Mouse (Mus musculus) CD4-positive, CD25-positive, alpha-beta regulatory T cell, adult 2 months (primary cell): ENCODE data around the gene Qrfp.
A peak's percentile ranks its signal among the peaks of the same experiment; 100 is the strongest.

Experiments
- DNase-seq: peaks from one replicate; pipeline ENCODE4 v3.0.0-alpha.2; 2012; ENCODE audit warnings: low read depth, low spot score

Qrfp gene

DNA sequence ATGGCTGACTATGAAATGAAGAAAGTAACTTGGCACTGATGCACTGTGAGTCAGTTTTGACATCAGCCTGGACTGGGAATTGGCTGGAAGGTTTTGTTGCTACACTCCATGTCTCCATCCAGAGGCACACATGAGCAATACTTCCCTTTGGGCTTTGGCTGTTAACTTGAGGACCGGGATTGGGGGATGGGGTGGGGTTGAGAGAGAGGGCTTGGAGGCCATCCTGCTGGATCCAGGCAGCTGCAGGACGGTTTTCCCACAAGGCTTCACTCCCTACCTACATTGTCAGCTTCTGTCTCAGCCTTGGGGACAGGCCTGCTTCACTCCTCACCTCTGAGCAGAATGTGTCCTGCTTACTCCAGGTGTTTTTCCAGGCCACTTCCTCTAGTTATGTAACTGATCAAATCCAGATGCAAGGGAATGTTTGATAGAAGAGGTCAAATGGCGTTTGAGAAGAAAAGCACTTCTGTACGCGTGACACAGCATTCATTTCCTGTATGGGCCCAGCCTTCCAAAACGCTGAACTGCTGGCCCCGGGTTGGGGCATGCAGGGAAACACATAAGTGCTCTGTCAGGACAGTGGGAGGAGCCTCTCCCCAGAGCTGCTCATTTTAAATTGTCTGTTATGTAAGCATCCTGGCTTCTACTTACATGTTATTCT is 39.5 kb downstream of the Qrfp start:
- DNase-seq: peak; percentile 64

DNA sequence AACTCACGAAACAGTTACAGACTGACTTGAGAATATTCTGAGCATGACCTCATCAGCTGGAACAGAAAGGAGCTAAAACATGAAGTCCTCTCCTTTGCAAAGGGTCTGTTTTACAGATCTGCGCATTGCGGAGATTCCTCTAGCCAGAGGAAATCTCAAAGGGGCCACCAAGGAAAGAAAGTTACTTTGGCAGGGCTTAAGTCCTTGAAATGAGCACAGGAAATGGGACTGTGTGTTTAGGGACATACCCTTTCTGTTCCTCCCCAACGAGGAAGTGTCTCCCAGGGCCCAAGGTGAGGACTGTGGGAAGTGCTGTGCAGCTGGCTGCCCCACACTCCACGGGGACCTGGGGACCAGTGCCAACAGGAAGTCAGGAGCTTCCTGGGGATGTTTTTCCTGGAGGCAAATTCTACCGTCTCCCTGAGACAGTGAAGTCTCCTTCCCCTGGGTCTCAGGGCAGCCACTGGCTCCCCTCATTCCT is 40.7 kb downstream of the Qrfp start:
- DNase-seq: no peak

DNA sequence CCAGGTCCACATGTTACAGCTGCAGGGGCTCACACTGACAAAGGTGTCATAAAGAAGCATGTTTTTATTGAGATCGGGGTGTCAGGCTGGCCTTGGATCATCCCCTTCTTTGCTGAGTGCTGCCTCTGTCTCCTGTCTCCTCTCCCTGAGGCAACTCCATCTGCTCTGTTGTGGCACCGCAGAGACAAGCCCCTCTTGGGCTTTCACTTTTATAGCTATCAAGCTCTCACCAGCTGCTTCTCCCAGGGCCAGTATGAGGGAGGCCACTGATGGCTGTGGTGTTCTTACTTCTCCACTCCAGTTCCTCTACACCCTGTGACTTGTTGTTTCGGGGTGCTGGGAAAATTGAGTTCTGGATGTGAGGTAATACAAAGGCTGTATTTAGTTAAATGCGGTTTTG is 41.3 kb downstream of the Qrfp start:
- no peak for DNase-seq

DNA sequence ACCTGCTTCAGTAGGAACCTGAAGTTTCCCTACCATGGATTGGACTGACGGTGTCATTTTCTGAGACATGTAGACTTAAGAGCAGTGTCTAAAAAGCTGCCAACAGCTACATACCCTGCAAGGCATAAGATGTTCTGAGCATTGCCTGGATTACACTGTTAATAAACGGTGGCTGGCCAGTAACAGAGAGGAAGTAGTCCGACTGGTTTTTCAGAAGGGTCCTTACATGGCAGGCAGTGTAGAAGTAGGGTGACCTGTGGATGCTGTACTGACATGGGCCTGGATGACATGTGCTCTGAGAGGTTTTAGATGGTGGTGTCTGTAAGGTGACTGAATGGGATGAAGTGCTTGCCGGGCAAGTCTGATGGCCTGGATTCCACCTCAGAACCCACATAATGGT is 42.6 kb downstream of the Qrfp start:
- DNase-seq: no peak

DNA sequence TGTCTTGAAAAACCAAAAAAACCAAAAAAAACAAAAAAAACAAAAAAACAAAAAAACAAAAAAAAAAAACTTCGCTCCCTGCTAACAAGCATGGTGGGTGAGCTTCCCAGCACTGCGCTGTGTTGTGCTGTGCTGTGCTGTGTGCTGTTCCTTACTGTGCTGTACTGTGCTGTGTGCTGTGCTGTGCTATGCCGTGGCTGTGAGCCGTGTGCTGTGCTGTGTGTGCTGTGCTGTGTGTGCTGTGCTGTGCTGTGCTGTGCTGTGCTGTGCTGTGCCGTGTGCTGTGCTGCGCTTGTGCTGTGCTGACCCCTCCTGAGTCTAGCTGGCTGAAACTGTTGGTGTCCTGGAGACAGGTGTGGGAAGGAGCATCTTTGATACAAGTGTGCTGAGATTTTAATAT is 43.3 kb downstream of the Qrfp start:
- DNase-seq: no peak

DNA sequence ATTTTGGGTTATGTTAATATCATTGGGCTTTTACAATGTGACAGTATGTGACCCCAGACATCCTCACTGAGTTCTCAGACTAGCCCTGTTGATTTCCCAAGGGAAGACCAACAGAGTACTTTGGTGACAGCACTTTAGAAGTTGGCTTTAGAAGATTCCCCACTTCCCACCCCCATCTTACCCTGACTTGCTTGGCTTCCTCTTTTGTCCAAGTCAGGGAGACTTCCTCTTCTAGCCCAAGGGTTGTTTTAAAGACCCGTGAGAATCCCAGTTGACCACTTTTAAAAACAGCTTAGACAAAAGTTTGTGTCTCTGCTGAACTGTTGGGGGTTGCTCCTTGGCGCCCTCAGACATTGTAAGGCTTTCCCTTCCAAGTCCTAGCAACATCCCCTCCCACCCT is 47.1 kb downstream of the Qrfp start:
- DNase-seq: no peak

DNA sequence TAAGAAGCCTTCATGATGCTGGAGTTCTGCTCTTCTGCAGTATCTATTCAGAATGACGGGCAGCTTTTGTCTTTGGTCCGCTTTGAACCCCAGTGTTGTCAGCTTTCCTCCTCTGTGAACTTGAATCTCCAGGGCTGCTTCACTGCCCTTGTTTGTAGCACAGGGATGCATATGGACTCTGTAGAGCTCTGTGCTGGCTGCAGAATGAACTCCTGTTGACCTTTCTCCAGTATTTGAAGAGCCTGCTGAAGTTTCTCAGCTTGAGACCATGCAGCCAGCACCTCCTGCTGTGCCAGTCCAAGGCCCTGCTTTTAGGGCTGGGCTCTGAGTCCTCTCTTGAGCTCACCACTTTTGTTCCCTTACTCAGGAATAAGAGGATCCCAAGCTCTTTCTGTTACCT is 47.5 kb downstream of the Qrfp start:
- DNase-seq: no peak

DNA sequence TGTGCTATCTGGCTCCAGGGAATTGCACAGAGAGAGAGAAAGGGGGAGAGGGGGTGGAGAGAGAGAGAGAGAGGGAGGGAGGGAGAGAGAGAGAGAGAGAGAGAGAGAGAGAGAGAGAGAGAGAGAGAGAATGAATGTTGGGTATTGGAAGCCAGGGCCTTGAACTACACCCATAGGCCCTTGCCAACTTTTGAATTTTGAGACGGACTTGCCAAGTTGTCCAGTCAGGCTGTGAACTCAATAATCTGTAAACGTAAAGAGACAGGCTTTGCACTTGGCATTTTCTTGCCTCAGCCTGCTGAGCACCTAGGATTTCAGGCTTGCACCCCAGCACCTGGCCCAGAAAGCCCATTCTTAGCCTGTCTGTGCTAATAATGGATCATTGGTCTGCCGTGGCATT is 48.2 kb downstream of the Qrfp start:
- no peak for DNase-seq

DNA sequence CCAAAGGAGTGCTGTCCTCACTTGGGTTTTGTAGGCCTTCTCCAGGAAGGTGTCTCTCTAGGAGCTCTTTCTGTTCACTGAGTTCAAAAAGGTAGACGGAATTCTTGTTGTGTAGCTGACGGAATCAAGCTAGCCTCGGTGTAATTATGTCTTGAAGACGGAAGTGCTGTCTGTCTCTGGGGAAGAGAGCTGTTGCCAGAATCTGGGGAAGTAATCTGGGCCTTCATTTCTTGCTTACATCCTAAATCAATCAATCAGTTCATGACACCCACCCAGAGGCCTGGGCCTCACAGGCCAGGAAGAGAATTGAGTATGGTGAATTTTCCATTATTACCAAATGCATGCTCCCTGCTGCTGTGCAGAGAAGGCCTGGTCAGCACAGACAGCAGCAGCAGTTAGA is 48.8 kb downstream of the Qrfp start:
- peak; percentile 19 for DNase-seq

DNA sequence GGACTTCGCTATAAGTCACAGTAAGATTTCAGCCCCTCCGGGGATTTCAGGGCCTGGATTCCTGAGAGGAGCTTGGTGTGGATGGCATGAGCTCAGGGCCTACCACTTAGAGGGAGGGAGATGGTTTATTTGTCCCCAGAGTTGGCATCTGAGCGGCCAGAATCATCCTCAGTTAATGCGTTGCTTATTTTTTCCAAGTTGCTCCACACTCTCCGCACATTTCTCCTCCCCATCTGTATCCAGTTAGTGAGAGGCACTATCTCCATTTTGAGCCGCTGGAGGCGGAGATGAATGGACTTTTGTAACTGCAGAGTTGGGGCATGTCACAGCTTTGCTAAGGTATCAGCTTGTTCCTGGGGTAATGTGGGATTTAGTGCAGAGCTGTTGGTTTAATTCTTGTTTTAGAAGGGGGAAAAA is 49.3 kb downstream of the Qrfp start:
- DNase-seq: no peak

DNA sequence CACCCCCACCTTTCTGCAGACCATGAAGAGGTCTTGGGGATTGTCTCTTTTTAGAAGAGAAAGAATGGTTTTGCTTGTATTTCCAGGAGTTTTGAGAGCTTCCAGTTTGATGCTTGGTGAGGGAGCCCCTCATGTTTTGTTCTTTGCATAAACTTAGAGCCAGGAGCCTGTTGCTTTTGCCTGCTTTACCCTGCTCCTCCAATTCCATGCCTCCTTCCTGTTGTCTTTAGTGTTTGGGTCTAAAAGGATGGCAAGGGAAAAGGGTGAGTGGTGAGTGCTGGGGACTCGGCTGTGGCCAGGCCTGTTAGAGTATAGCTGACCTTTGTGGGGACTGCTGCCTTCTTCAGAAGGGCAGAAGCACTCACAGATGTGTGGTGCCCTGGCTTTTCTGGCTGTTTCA is 49.9 kb downstream of the Qrfp start:
- no peak for DNase-seq

DNA sequence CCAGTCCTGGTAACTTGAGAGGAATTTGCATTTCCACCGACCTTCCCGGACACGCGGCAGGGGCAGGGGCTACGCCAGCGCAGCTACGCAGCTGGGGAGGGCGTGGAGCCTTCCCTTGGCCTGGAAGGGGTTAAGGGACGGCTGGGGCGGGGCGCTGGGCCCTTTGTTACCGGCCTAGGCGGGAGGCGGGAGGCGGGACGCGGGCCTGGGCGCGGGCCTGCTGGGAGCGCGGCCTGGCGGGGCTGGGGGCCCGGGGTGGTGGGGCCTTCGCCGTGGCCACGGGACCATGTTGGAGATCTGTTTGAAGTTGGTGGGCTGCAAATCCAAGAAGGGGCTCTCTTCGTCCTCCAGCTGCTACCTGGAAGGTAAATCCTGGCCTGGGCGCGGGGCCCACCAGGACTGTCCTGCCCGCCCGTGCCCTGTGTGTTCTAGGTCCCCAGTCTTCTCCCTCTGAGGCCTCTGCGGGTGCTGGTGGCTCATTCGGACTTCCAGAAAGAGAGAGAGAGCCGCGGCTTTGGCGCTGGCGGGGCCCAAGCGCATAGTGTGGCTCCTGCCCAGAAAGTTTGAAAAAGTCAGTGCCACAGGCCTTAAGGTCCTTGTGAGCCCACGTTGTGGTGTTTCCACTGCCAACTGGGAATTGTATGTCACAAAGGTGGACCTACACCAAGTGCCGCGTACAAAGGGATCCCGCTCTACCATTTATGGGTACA is 50.5 kb downstream of the Qrfp start:
- peak; percentile 74 for DNase-seq

DNA sequence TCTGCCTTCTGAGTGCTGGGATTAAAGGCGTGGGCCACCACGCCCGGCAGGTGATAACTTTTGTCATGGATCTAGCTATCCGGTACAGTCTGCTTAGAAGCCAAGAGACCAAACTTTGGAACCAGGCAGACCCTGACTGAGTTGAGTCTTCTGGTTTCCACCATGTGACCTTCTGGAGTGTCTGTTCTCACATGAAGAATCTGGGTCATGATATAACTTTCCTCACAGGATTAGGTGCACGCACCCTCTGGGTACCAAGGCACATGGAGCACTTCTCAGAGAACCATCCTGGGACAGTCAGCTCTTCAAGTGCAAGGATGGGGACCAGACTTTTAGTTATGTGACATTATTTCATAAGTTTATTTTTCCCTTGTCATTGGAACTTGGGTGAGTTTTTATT is 51.4 kb downstream of the Qrfp start:
- no peak for DNase-seq

DNA sequence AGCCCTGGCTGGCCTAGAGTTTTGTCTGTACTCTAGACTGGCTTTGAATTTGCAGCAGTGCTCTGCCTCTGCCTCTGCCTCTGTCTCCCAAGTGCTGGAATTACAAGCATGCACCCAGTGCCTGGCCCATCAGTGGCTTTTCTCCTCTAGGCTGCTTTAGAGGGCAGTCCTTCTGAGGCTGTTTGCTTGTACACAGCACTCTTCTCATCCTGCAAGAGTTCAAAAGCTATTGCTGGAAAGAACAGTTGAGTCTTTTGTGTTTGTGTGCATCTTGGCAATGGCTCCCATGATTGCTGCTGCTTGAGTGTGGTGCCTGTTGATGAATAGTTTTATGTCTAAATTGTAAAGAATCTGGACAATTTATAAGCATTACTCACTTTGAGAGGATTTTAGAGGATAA is 52.9 kb downstream of the Qrfp start:
- DNase-seq: no peak
